Mouse (Mus musculus) liver, embryonic 14.5 days (tissue): ENCODE data around the gene Zscan2.

Source experiments
- CTCF ChIP-seq: IDR thresholded peaks from 2 replicates; pipeline ENCODE4 v1.5.1; 2016; ENCODE audit warnings: antibody characterized with exemption, low read depth, control low read depth
- EP300 ChIP-seq: IDR thresholded peaks from 2 replicates; pipeline ENCODE4 v1.6.1; 2016; ENCODE audit warnings: antibody characterized with exemption, low read depth

GRCm38 (mm10) chr7:80846709-80847108, 14.0 kb upstream of the Zscan2 start:
- no peak for TF ChIP-seq CTCF
- TF ChIP-seq EP300: no peak
